Mouse (Mus musculus) cortical plate, adult 2 months (tissue): ENCODE results near the gene Actl6a.
"Not testable (repeated sequence)": the region's sequence is repeated elsewhere in the genome, so short reads cannot be mapped to it uniquely, and the experiment has no call there.

Experiments
- CTCF ChIP-seq: fragments of 200-500 bp; IDR thresholded peaks from 2 replicates; pipeline ENCODE4 v1.5.1; 2011; ENCODE audit warnings: mild to moderate bottlenecking, control low read depth, low read length; ENCODE audit not compliant: insufficient read depth; ENCODE audit errors: extremely low read depth
- POLR2A ChIP-seq: fragments of 200-500 bp; IDR thresholded peaks from 2 replicates; pipeline ENCODE4 v1.6.1; 2011; ENCODE audit warnings: mild to moderate bottlenecking, low read length, control low read depth; ENCODE audit not compliant: insufficient read depth; ENCODE audit errors: extremely low read depth

DNA sequence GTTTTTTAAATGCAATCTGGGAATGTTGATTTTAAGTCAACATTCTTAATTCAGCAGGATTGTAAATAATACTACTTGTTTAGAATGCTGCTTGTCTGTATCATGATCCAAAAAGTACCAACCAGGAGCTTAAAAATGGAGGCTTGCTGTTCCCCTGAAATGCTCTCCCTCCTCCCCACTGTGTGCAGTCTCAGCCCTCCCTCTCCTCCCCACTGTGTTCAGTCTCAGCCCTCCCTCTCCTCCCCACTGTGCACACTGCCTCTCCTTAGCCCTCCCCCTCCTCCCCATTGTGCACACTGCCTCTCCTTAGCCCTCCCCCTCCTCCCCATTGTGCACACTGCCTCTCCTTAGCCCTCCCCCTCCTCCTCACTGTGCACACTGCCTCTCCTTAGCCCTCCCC, 39.3 kb downstream of the Actl6a start:
- TF ChIP-seq CTCF, POLR2A: not testable (repeated sequence)
